Mouse (Mus musculus): ENCODE measurements around the gene Gm17545.
"Not testable (repeated sequence)": the region's sequence is repeated elsewhere in the genome, so short reads cannot be mapped to it uniquely, and the experiment has no call there.

The Gm17545 gene

GRCm38 (mm10) chr9:22453990-22454389 is at the start of gene Gm17545:
TSS of gene Gm17545 (plus strand) at chr9:22454290.
- DNase-seq (ENCODE audit: low spot score in 2 of 2), result not testable (repeated sequence)

- DNase-seq (ENCODE audit: low spot score in 2 of 2), result no peak
Observed at GRCm38 (mm10) chr9:22405414-22405813, 48.7 kb upstream of the Gm17545 start.

GRCm38 (mm10) chr9:22407633-22408032 is 46.5 kb upstream of the Gm17545 start:
- DNase-seq (ENCODE audit: low spot score in 2 of 2), result not testable (repeated sequence)

GRCm38 (mm10) chr9:22408344-22408743 is 45.7 kb upstream of the Gm17545 start:
- peak in 1 of 2 experiments; percentile 47 for DNase-seq (ENCODE audit: low spot score in 2 of 2)

GRCm38 (mm10) chr9:22409501-22409900 is 44.6 kb upstream of the Gm17545 start:
- no peak for DNase-seq (ENCODE audit: low spot score in 2 of 2)

- DNase-seq (ENCODE audit: low spot score in 2 of 2), result peak; percentile 99
Observed at GRCm38 (mm10) chr9:22411002-22411857, 42.9 kb upstream of the Gm17545 start, which contains the start of gene 9530077C05Rik. TSS of gene 9530077C05Rik (plus strand) at chr9:22411513.

GRCm38 (mm10) chr9:22416187-22416586 is 37.9 kb upstream of the Gm17545 start:
- DNase-seq (ENCODE audit: low spot score in 2 of 2), result no peak

- DNase-seq (ENCODE audit: low spot score in 2 of 2), result no peak
Observed at GRCm38 (mm10) chr9:22417547-22417946, 36.5 kb upstream of the Gm17545 start.

GRCm38 (mm10) chr9:22419877-22420276 is 34.2 kb upstream of the Gm17545 start:
- no peak for DNase-seq (ENCODE audit: low spot score in 2 of 2)

GRCm38 (mm10) chr9:22420491-22420890 is 33.6 kb upstream of the Gm17545 start:
- DNase-seq (ENCODE audit: low spot score in 2 of 2), result no peak

GRCm38 (mm10) chr9:22422559-22422958 is 31.5 kb upstream of the Gm17545 start:
- DNase-seq (ENCODE audit: low spot score in 2 of 2), result no peak

- no peak for DNase-seq (ENCODE audit: low spot score in 2 of 2)
Observed at GRCm38 (mm10) chr9:22423507-22423906, 30.6 kb upstream of the Gm17545 start.

- no peak for DNase-seq (ENCODE audit: low spot score in 2 of 2)
Observed at GRCm38 (mm10) chr9:22424196-22424595, 29.9 kb upstream of the Gm17545 start.

GRCm38 (mm10) chr9:22424719-22425118 is 29.4 kb upstream of the Gm17545 start:
- no peak for DNase-seq (ENCODE audit: low spot score in 2 of 2)

GRCm38 (mm10) chr9:22428028-22428665 is 25.9 kb upstream of the Gm17545 start:
- DNase-seq (ENCODE audit: low spot score in 2 of 2), result no peak

- DNase-seq (ENCODE audit: low spot score in 2 of 2), result no peak
Observed at GRCm38 (mm10) chr9:22428666-22429410, 25.3 kb upstream of the Gm17545 start.

GRCm38 (mm10) chr9:22429533-22430241 is 24.4 kb upstream of the Gm17545 start:
- DNase-seq (ENCODE audit: low spot score in 2 of 2), result no peak

- no peak for DNase-seq (ENCODE audit: low spot score in 2 of 2)
Observed at GRCm38 (mm10) chr9:22430315-22430840, 23.7 kb upstream of the Gm17545 start.

GRCm38 (mm10) chr9:22433221-22433620 is 20.9 kb upstream of the Gm17545 start:
- DNase-seq (ENCODE audit: low spot score in 2 of 2), result no peak

- DNase-seq (ENCODE audit: low spot score in 2 of 2), result no peak
Observed at GRCm38 (mm10) chr9:22434101-22434500, 20.0 kb upstream of the Gm17545 start.

- no peak for DNase-seq (ENCODE audit: low spot score in 2 of 2)
Observed at GRCm38 (mm10) chr9:22438826-22439225, 15.3 kb upstream of the Gm17545 start.

Data from right cerebral cortex, postnatal 10 days (tissue).